Mouse (Mus musculus) olfactory bulb, adult 2 months (tissue): ENCODE measurements around the gene Eif3d. TPM values are rescaled to one million over a fixed set of nuclear protein-coding genes. Genes with fewer than 3 reads are reported as not detected.

Experiments used
- H3K27ac ChIP-seq: fragments of 200-500 bp; 2 replicates; pipeline ENCODE4 v1.5.1; 2012; ENCODE audit warnings: low read depth, low read length; ENCODE audit not compliant: insufficient read depth
- H3K4me1 ChIP-seq: fragments of 200-500 bp; 2 replicates; pipeline ENCODE4 v1.6.1; 2012; ENCODE audit warnings: low read length; ENCODE audit not compliant: control insufficient read depth, insufficient read depth
- H3K4me3 ChIP-seq: fragments of 200-500 bp; 2 replicates; pipeline ENCODE4 v1.5.1; 2012; ENCODE audit warnings: mild to moderate bottlenecking, low read depth, low read length, moderate library complexity; ENCODE audit not compliant: insufficient read depth
- CTCF ChIP-seq: fragments of 200-500 bp; IDR thresholded peaks from 2 replicates; pipeline ENCODE4 v1.5.1; 2012; ENCODE audit warnings: low read depth, mild to moderate bottlenecking, low read length, moderate library complexity; ENCODE audit not compliant: insufficient read depth
- POLR2A ChIP-seq: fragments of 200-500 bp; IDR thresholded peaks from 2 replicates; pipeline ENCODE4 v1.6.1; 2012; ENCODE audit warnings: mild to moderate bottlenecking, low read depth, low read length, moderate library complexity; ENCODE audit not compliant: insufficient read depth
- WGBS: fragments of 180-500 bp; shearing (Covaris S2); methylation state at CpG from one replicate; pipeline ENCODE4 v1.1.7; 2018; 5-methylcytosine and 5-hydroxymethylcytosine counted together
- polyA plus RNA-seq: library from polyadenylated mRNA; stranded (reverse); fragments of >200 nt; gene quantifications from 2 replicates; pipeline ENCODE4 v1.2.4, GENCODE M21; 2012; ENCODE audit warnings: low replicate concordance; ENCODE audit not compliant: missing spikeins, insufficient read depth, insufficient read length

Gene Eif3d
- polyA plus RNA-seq, 1 experiment, result not detected

GRCm38 (mm10) chr15:77934326-77934725 lies 36.3 kb downstream of the Eif3d start:
- Histone ChIP-seq H3K4me1 (peaks cover 8% of the 10 kb centered on the region), H3K27ac (peak overlapping the region; percentile 24; the same call in 1 of the 2 replicates), H3K4me3 (no peak overlapping the region)
- TF ChIP-seq POLR2A (no peak), CTCF (no peak)
- 48% methylated on average over 11 of the region's 11 CpGs for WGBS

- under 1% methylated on average over 14 of the region's 14 CpGs for WGBS
- peak; percentile 96 for TF ChIP-seq CTCF
- TF ChIP-seq POLR2A, result no peak
- Histone ChIP-seq H3K4me1 (peaks cover 8% of the 10 kb centered on the region), H3K27ac (0 out of 2 replicates have a peak overlapping the region, but pooled peaks have one; percentile 22), H3K4me3 (0 out of 2 replicates have a peak overlapping the region, but pooled peaks have one; percentile 1)
Observed at GRCm38 (mm10) chr15:77933770-77934169, 36.8 kb downstream of the Eif3d start.

- H3K4me1 ChIP-seq, result peaks cover 8% of the 10 kb centered on the region
- WGBS, result 44% methylated on average over 3 of the region's 3 CpGs
- H3K4me3 ChIP-seq, result no peak overlapping the region
- H3K27ac ChIP-seq, result 0 out of 2 replicates have a peak overlapping the region, but pooled peaks have one; percentile 22
- no peak for TF ChIP-seq POLR2A
- no peak for TF ChIP-seq CTCF
Observed at GRCm38 (mm10) chr15:77933222-77933621, 37.4 kb downstream of the Eif3d start.

GRCm38 (mm10) chr15:77931689-77932016 lies 39.0 kb downstream of the Eif3d start:
- TF ChIP-seq CTCF (no peak), POLR2A (no peak)
- WGBS, result 78% methylated on average over 6 of the region's 6 CpGs
- no peak overlapping the region for H3K4me3 ChIP-seq
- H3K27ac ChIP-seq, result no peak overlapping the region; the same call in 1 of the 2 replicates
- H3K4me1 ChIP-seq, result peaks cover 13% of the 10 kb centered on the region

GRCm38 (mm10) chr15:77930986-77931688 lies 39.5 kb downstream of the Eif3d start:
- Histone ChIP-seq H3K4me3 (no peak overlapping the region), H3K4me1 (peaks cover 13% of the 10 kb centered on the region), H3K27ac (no peak overlapping the region; the same call in 1 of the 2 replicates)
- TF ChIP-seq CTCF, result no peak
- TF ChIP-seq POLR2A, result no peak
- WGBS, result 69% methylated on average over 6 of the region's 6 CpGs

- 28% methylated on average over 8 of the region's 8 CpGs for WGBS
Observed at GRCm38 (mm10) chr15:77929804-77930203, 40.8 kb downstream of the Eif3d start.

GRCm38 (mm10) chr15:77928673-77929331 lies 41.8 kb downstream of the Eif3d start, which contains the start of gene Txn2:
Txn2 (minus strand) TSS chr15:77929006.
- Histone ChIP-seq H3K4me3 (peak within 1 kb of the TSS; percentile 66), H3K4me1 (peaks cover 7% of the 10 kb centered on the region), H3K27ac (peak within 1 kb of the TSS; percentile 94)
- WGBS, result under 1% methylated on average over 34 of the region's 34 CpGs
- TF ChIP-seq POLR2A, result no peak; the same call in 1 of the 2 replicates
- no peak for TF ChIP-seq CTCF

More at GRCm38 (mm10) chr15:77929804-77930203, 40.8 kb downstream of the Eif3d start:
- H3K4me1 ChIP-seq, result peaks cover 13% of the 10 kb centered on the region
- no peak overlapping the region for H3K4me3 ChIP-seq
- TF ChIP-seq CTCF (no peak), POLR2A (no peak)
- peak overlapping the region; percentile 87; the same call in 1 of the 2 replicates for H3K27ac ChIP-seq

GRCm38 (mm10) chr15:77928091-77928490 lies 42.5 kb downstream of the Eif3d start:
- H3K27ac ChIP-seq, result no peak overlapping the region
- H3K4me3 ChIP-seq, result peak overlapping the region; percentile 66
- H3K4me1 ChIP-seq, result peaks cover 5% of the 10 kb centered on the region
- 18% methylated on average over 4 of the region's 4 CpGs for WGBS
- TF ChIP-seq CTCF (no peak), POLR2A (no peak)

GRCm38 (mm10) chr15:77926921-77927320 lies 43.7 kb downstream of the Eif3d start:
- 90% methylated on average over 5 of the region's 5 CpGs for WGBS
- H3K4me3 ChIP-seq, result no peak overlapping the region
- no peak for TF ChIP-seq POLR2A
- no peak for TF ChIP-seq CTCF
- peaks cover 5% of the 10 kb centered on the region for H3K4me1 ChIP-seq
- no peak overlapping the region for H3K27ac ChIP-seq
